Mouse (Mus musculus): ENCODE measurements around the gene Tnc.

Tnc gene

GRCm38 (mm10) chr4:64024041-64024779 is 22.6 kb downstream of the Tnc start:
- DNase-seq = no peak

GRCm38 (mm10) chr4:64020930-64021589 is 25.8 kb downstream of the Tnc start:
- no peak for DNase-seq

- no peak for DNase-seq
Measured at GRCm38 (mm10) chr4:64020151-64020550, 26.7 kb downstream of the Tnc start.

GRCm38 (mm10) chr4:64011308-64011707 is 35.5 kb downstream of the Tnc start:
- no peak for DNase-seq

GRCm38 (mm10) chr4:64009936-64010335 is 36.9 kb downstream of the Tnc start:
- DNase-seq = no peak

GRCm38 (mm10) chr4:64005198-64005597 is 41.6 kb downstream of the Tnc start:
- DNase-seq = no peak

GRCm38 (mm10) chr4:64003677-64004076 is 43.1 kb downstream of the Tnc start:
- no peak for DNase-seq

- no peak for DNase-seq
Measured at GRCm38 (mm10) chr4:64002168-64002567, 44.6 kb downstream of the Tnc start.

- DNase-seq = no peak
Measured at GRCm38 (mm10) chr4:64000788-64001187, 46.0 kb downstream of the Tnc start.

GRCm38 (mm10) chr4:64000293-64000692 is 46.5 kb downstream of the Tnc start:
- DNase-seq = no peak

GRCm38 (mm10) chr4:63993462-63994113 is 53.2 kb downstream of the Tnc start:
- no peak for DNase-seq

- no peak for DNase-seq
Measured at GRCm38 (mm10) chr4:63990216-63990615, 56.6 kb downstream of the Tnc start.

GRCm38 (mm10) chr4:63988090-63988489 is 58.7 kb downstream of the Tnc start:
- DNase-seq = no peak

- DNase-seq = no peak
Measured at GRCm38 (mm10) chr4:63986576-63986975, 60.2 kb downstream of the Tnc start.

GRCm38 (mm10) chr4:63983098-63983445 is 63.7 kb downstream of the Tnc start:
- no peak for DNase-seq

GRCm38 (mm10) chr4:63982425-63983097 is 64.3 kb downstream of the Tnc start:
- DNase-seq = no peak

GRCm38 (mm10) chr4:63980211-63980794 is 66.5 kb downstream of the Tnc start:
- DNase-seq = no peak

- DNase-seq = no peak
Measured at GRCm38 (mm10) chr4:63979635-63980034, 67.2 kb downstream of the Tnc start.

GRCm38 (mm10) chr4:63972536-63972935 is 74.3 kb downstream of the Tnc start:
- DNase-seq = no peak

- DNase-seq = no peak
Measured at GRCm38 (mm10) chr4:63971762-63972161, 75.1 kb downstream of the Tnc start.

GRCm38 (mm10) chr4:63970925-63971324 is 75.9 kb downstream of the Tnc start:
- DNase-seq = no peak

GRCm38 (mm10) chr4:63969891-63970290 is 76.9 kb downstream of the Tnc start:
- DNase-seq = no peak

GRCm38 (mm10) chr4:63963410-63963809 is 83.4 kb downstream of the Tnc start:
- DNase-seq = no peak
